ENCODE assay signal across 18 mouse cellular contexts in genomic region chr1:72188142-72188738, GRCm38 (mm10). TPM values are rescaled to one million over a fixed set of nuclear protein-coding genes. Genes with fewer than 3 reads are reported as not detected.
A peak's percentile ranks its signal among the peaks of the same experiment; 100 is the strongest.
DNase-seq lines count a peak whose midpoint lies in the region; ATAC-seq and TF ChIP-seq lines count a peak whose summit lies in the region.
"Had no signal": no experiment of that assay in that cellular context is flagged by ENCODE, and none has a peak within 500 bp of the region (broad histone marks: within the 10 kb centered on the region; RNA-seq: fewer than 3 reads in every experiment).

No protein-coding gene starts in this region.

- peak overlapping the region; percentile 31 for H3K4me3 ChIP-seq in left cerebral cortex, adult 2 months
- H3K4me3 ChIP-seq in hindbrain, embryonic 16.5 days (ENCODE audit: low read length), result no peak overlapping the region
- H3K4me3 ChIP-seq in liver, postnatal 0 days (ENCODE audit: low read depth, low read length), result no peak overlapping the region
- H3K4me3 ChIP-seq: liver, embryonic 15.5 days; midbrain, embryonic 13.5 days had no signal

- H3K36me3 ChIP-seq in hindbrain, embryonic 16.5 days (ENCODE audit: control insufficient read depth, insufficient read depth, low read length), result no peaks in the 10 kb centered on the region
- H3K36me3 ChIP-seq in liver, postnatal 0 days (replicated peaks; ENCODE audit: insufficient read depth, low read length), result no peaks in the 10 kb centered on the region
- H3K36me3 ChIP-seq: midbrain, embryonic 13.5 days had no signal

- peak overlapping the region; percentile 40 for H3K4me2 ChIP-seq in hindbrain, embryonic 16.5 days (ENCODE audit: low read length)
- no peak overlapping the region for H3K4me2 ChIP-seq in liver, postnatal 0 days (ENCODE audit: low read depth, low read length)
- H3K4me2 ChIP-seq: liver, embryonic 15.5 days; midbrain, embryonic 13.5 days had no signal

- H3K4me1 ChIP-seq in hindbrain, embryonic 16.5 days (ENCODE audit: control insufficient read depth, insufficient read depth, low read depth, low read length), result no peaks in the 10 kb centered on the region; the same call in 1 of the 2 replicates
- H3K4me1 ChIP-seq in liver, postnatal 0 days (ENCODE audit: insufficient read depth), result no peaks in the 10 kb centered on the region
- H3K4me1 ChIP-seq: liver, embryonic 15.5 days had no signal

- H3K27ac ChIP-seq in left cerebral cortex, adult 2 months, result no peak overlapping the region
- H3K27ac ChIP-seq in hindbrain, embryonic 16.5 days (ENCODE audit: low read depth, low read length), result no peak overlapping the region
- H3K27ac ChIP-seq in liver, postnatal 0 days (ENCODE audit: low read depth), result no peak overlapping the region
- H3K27ac ChIP-seq: liver, embryonic 15.5 days; midbrain, embryonic 13.5 days had no signal

- 55% methylated on average over 16 of the region's 16 CpGs for WGBS in hindbrain, embryonic 16.5 days
- WGBS in liver, postnatal 0 days (ENCODE audit: insufficient replicate concordance), result 74% methylated on average over 16 of the region's 16 CpGs

- H3K27me3 ChIP-seq in hindbrain, embryonic 16.5 days (replicated peaks; ENCODE audit: control insufficient read depth, insufficient read depth, low read length), result no peaks in the 10 kb centered on the region
- H3K27me3 ChIP-seq in liver, postnatal 0 days (ENCODE audit: insufficient read depth, low read length), result no peaks in the 10 kb centered on the region
- H3K27me3 ChIP-seq: liver, embryonic 15.5 days; midbrain, embryonic 13.5 days; Patski had no signal

- intact Hi-C loops in left cerebral cortex, adult 2 months (cut with DNase I), result no loop called here
- intact Hi-C loops in left cerebral cortex, postnatal 10 days (cut with DNase I), result no loop called here

- H3K9ac ChIP-seq in hindbrain, embryonic 16.5 days (ENCODE audit: low read depth, low read length), result no peak overlapping the region
- no peak overlapping the region for H3K9ac ChIP-seq in liver, postnatal 0 days (replicated peaks)
- H3K9ac ChIP-seq: liver, embryonic 15.5 days; midbrain, embryonic 13.5 days had no signal

- no peak for TF ChIP-seq CTCF in left cerebral cortex, adult 2 months (IDR thresholded peaks at IDR 0.05)
- TF ChIP-seq CTCF in liver, postnatal 0 days (IDR thresholded peaks at IDR 0.05; ENCODE audit: low read depth), result no peak

- no peak for DNase-seq in frontal cortex, postnatal 10 days (ENCODE audit: low spot score in 2 of 2)
- no peak for DNase-seq in left cerebral cortex, adult 2 months (ENCODE audit: extremely low spot score in 1 of 2, low spot score in 2 of 2)
- DNase-seq in left cerebral cortex, postnatal 10 days (ENCODE audit: extremely low spot score in 1 of 2, low spot score in 2 of 2), result no peak
- DNase-seq in skeletal muscle tissue, adult 2 months (ENCODE audit: low read depth, low spot score), result peak; percentile 56
- DNase-seq in liver, postnatal 0 days, result no peak
- DNase-seq in cerebellum, postnatal 25 days, result no peak
- DNase-seq: B cell, adult 2 months; cerebellum, adult 11-12 months; kidney, adult 8-10 months; layer of hippocampus, adult 9-11 months; lung, postnatal 36 days; right cerebral cortex, postnatal 14 days; thymus, adult 2 months had no signal

- ATAC-seq in frontal cortex, adult (ENCODE audit: low TSS enrichment), result peak; percentile 77
- no peak for ATAC-seq in hindbrain, embryonic 16.5 days
- no peak for ATAC-seq in liver, postnatal 0 days
- ATAC-seq: midbrain, embryonic 13.5 days; Patski had no signal

- TF ChIP-seq EP300 in liver, postnatal 0 days (IDR thresholded peaks at IDR 0.05; ENCODE audit: low read depth), result no peak

- no peaks in the 10 kb centered on the region for H3K9me3 ChIP-seq in hindbrain, embryonic 16.5 days (ENCODE audit: control insufficient read depth, low read length)
- H3K9me3 ChIP-seq in liver, postnatal 0 days (ENCODE audit: low read length), result no peaks in the 10 kb centered on the region
- H3K9me3 ChIP-seq: liver, embryonic 15.5 days; midbrain, embryonic 13.5 days had no signal

RNA-seq across cellular contexts. Expression of gene Mreg, which starts 23.9 kb away (rescaled TPM):
- 1 to 10 TPM; 4.1 to 4.9 TPM for total RNA-seq in left cerebral cortex, adult 2 months (2021)
- 1 to 10 TPM; 1.6 to 2.2 TPM for total RNA-seq in left cerebral cortex, postnatal 10 days (2021)
- polyA plus RNA-seq in hindbrain, embryonic 16.5 days (2015; fragmentation: Nextera tagmentation; extraction: Ambion mirVana), result 2.2 and 2.7 TPM in 2 replicates
- 10.0 and 10.5 TPM in 2 replicates for polyA plus RNA-seq in liver, postnatal 0 days (2015; fragmentation: Nextera tagmentation; extraction: Ambion mirVana)
